ENCODE assay signal across 16 mouse cellular contexts in the genomic region with DNA sequence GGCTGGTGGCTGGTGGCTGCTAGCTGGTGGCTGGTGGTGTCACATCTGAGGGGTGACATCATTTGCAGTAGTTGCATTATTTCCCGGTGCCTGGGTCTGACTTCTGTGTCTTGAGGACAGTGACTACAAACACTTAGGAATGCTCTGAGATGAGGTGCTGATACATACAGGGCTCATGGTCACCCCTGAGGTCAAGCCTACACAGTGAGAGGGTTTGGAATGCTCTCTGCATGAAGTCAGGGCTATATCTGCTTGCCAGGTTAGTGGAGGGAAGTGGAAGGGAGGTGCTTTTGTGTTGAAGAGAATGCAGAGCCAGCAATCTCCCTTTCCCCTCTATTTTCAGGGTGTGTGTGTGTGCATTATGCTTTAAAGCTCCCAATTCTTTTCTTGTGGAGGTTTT.
DNase-seq lines count a peak whose midpoint lies in the region; ATAC-seq and TF ChIP-seq lines count a peak whose summit lies in the region.
"Had no signal": no experiment of that assay in that cellular context is flagged by ENCODE, and none has a peak within 500 bp of the region (broad histone marks: within the 10 kb centered on the region; RNA-seq: fewer than 3 reads in every experiment).

No protein-coding gene starts in this region.

- H3K4me1 ChIP-seq in lung, embryonic 15.5 days, result peaks cover 16% of the 10 kb centered on the region
- no peaks in the 10 kb centered on the region; the same call in 1 of the 2 replicates for H3K4me1 ChIP-seq in forebrain, postnatal 0 days (ENCODE audit: insufficient read depth)
- H3K4me1 ChIP-seq: embryonic facial prominence, embryonic 12.5 days; midbrain, embryonic 15.5 days had no signal

- H3K9me3 ChIP-seq in lung, embryonic 15.5 days, result no peaks in the 10 kb centered on the region
- H3K9me3 ChIP-seq in forebrain, postnatal 0 days (ENCODE audit: low read length), result no peaks in the 10 kb centered on the region
- H3K9me3 ChIP-seq: embryonic facial prominence, embryonic 12.5 days; midbrain, embryonic 15.5 days had no signal

- no peak overlapping the region for H3K4me3 ChIP-seq in lung, embryonic 15.5 days
- H3K4me3 ChIP-seq in forebrain, postnatal 0 days (ENCODE audit: low read depth, low read length), result no peak overlapping the region
- H3K4me3 ChIP-seq: embryonic facial prominence, embryonic 12.5 days; midbrain, embryonic 15.5 days had no signal

- in situ Hi-C loops in Patski (cut with MboI; ENCODE audit: low pct_unique_long_range_greater_than_20kb), result no loop called here

- ATAC-seq in lung, embryonic 15.5 days (ENCODE audit: borderline replicate concordance, extremely low read depth, low FRiP score, low TSS enrichment), result no peak
- ATAC-seq in Patski, result peak; percentile 84
- peak; percentile 16 for ATAC-seq in megakaryocyte, adult 5-6 weeks (ENCODE audit: poor library complexity, severe bottlenecking)
- ATAC-seq in forebrain, postnatal 0 days, result no peak
- ATAC-seq: activated CD4-positive, CD25-positive, alpha-beta regulatory T cell, adult 4 months; CD4-positive, CD25-positive, alpha-beta regulatory T cell, adult 4 months; midbrain, embryonic 15.5 days had no signal

- peak; percentile 89 for DNase-seq in heart, adult 11 months
- no peak for DNase-seq in heart, postnatal 4 days
- no peak for DNase-seq in lung, postnatal 14 days
- DNase-seq in Patski (ENCODE audit: low read depth, low spot score), result no peak
- no peak for DNase-seq in ovary, postnatal 14 days (ENCODE audit: low spot score)
- DNase-seq in forebrain, postnatal 0 days, result no peak
- DNase-seq: cerebellum, postnatal 25 days; lung, postnatal 36 days; retina, postnatal 1 day had no signal

- POLR2A ChIA-PET in Patski (lab: Charles Lee), result interaction anchor here (0.7 to 0.8 kb wide), 2 partner anchors 21 to 58 kb away, joined by 3 read pairs; no protein-coding TSS in a partner anchor

- no peak for TF ChIP-seq CTCF in Patski (IDR thresholded peaks at IDR 0.05)
- TF ChIP-seq CTCF in forebrain, postnatal 0 days (IDR thresholded peaks at IDR 0.05; ENCODE audit: low read depth), result no peak

- CTCF ChIA-PET in Patski (lab: Charles Lee), result interaction anchor here (1.0 to 1.6 kb wide), 2 partner anchors 108 to 163 kb away, joined by 3 to 4 read pairs; no protein-coding TSS in a partner anchor

- H3K27me3 ChIP-seq in lung, embryonic 15.5 days, result no peaks in the 10 kb centered on the region
- no peaks in the 10 kb centered on the region for H3K27me3 ChIP-seq in Patski
- H3K27me3 ChIP-seq in forebrain, postnatal 0 days (ENCODE audit: insufficient read depth, low read length), result no peaks in the 10 kb centered on the region
- H3K27me3 ChIP-seq: embryonic facial prominence, embryonic 12.5 days; midbrain, embryonic 15.5 days had no signal

- H3K4me2 ChIP-seq in lung, embryonic 15.5 days, result no peak overlapping the region
- H3K4me2 ChIP-seq in forebrain, postnatal 0 days (ENCODE audit: low read depth), result no peak overlapping the region
- H3K4me2 ChIP-seq: embryonic facial prominence, embryonic 12.5 days; hindbrain, embryonic 14.5 days; midbrain, embryonic 15.5 days had no signal

- 27% methylated on average over 1 of the region's 1 CpGs for WGBS in lung, embryonic 15.5 days
- WGBS in forebrain, postnatal 0 days, result 77% methylated on average over 1 of the region's 1 CpGs

- H3K27ac ChIP-seq in lung, embryonic 15.5 days, result peak overlapping the region; percentile 82
- H3K27ac ChIP-seq in forebrain, postnatal 0 days (ENCODE audit: low read depth, low read length), result no peak overlapping the region
- H3K27ac ChIP-seq: embryonic facial prominence, embryonic 12.5 days; hindbrain, embryonic 14.5 days; midbrain, embryonic 15.5 days had no signal

- H3K36me3 ChIP-seq in lung, embryonic 15.5 days, result no peaks in the 10 kb centered on the region
- no peaks in the 10 kb centered on the region for H3K36me3 ChIP-seq in forebrain, postnatal 0 days (ENCODE audit: insufficient read depth)
- H3K36me3 ChIP-seq: embryonic facial prominence, embryonic 12.5 days; midbrain, embryonic 15.5 days had no signal

- H3K9ac ChIP-seq in lung, embryonic 15.5 days, result no peak overlapping the region
- no peak overlapping the region for H3K9ac ChIP-seq in forebrain, postnatal 0 days
- H3K9ac ChIP-seq: embryonic facial prominence, embryonic 12.5 days; hindbrain, embryonic 14.5 days; midbrain, embryonic 15.5 days had no signal

Comparison
In these comparisons a context has a peak if more than half of its experiments do, and no peak if none do; other contexts are left out.
1. ATAC-seq: peak in Patski (single experiment) and megakaryocyte, adult 5-6 weeks (single experiment); none in lung, embryonic 15.5 days (single experiment) and forebrain, postnatal 0 days (single experiment).